In genomic region chr3:135273047-135273446, GRCm38 (mm10) we compare ENCODE assay signal across 20 mouse cellular contexts. TPM values are rescaled to one million over a fixed set of nuclear protein-coding genes. Genes with fewer than 3 reads are reported as not detected.
"Had no signal": no experiment of that assay in that cellular context is flagged by ENCODE, and none has a peak within 500 bp of the region (broad histone marks: within the 10 kb centered on the region; RNA-seq: fewer than 3 reads in every experiment).

No protein-coding gene starts in this region.

- H3K4me1 ChIP-seq: intestine, embryonic 15.5 days; kidney, embryonic 15.5 days; limb, embryonic 12.5 days; limb, embryonic 15.5 days; neural tube, embryonic 12.5 days; neural tube, embryonic 15.5 days; stomach, embryonic 15.5 days had no signal

- ATAC-seq: liver, postnatal 0 days had no signal

- H3K4me3 ChIP-seq: intestine, embryonic 15.5 days; kidney, embryonic 15.5 days; limb, embryonic 12.5 days; limb, embryonic 15.5 days; neural tube, embryonic 12.5 days; neural tube, embryonic 15.5 days; stomach, embryonic 15.5 days had no signal

- H3K36me3 ChIP-seq: neural tube, embryonic 15.5 days had no signal

- H3K9ac ChIP-seq: intestine, embryonic 15.5 days; kidney, embryonic 15.5 days; limb, embryonic 12.5 days; limb, embryonic 15.5 days; liver, embryonic 14.5 days; liver, postnatal 0 days; neural tube, embryonic 12.5 days; neural tube, embryonic 15.5 days; stomach, embryonic 15.5 days had no signal

- H3K27me3 ChIP-seq: intestine, embryonic 15.5 days; kidney, embryonic 15.5 days; limb, embryonic 12.5 days; limb, embryonic 15.5 days; neural tube, embryonic 12.5 days; neural tube, embryonic 15.5 days; stomach, embryonic 15.5 days had no signal

- H3K9me3 ChIP-seq: intestine, embryonic 15.5 days; kidney, embryonic 15.5 days; limb, embryonic 12.5 days; limb, embryonic 15.5 days; neural tube, embryonic 12.5 days; neural tube, embryonic 15.5 days; stomach, embryonic 15.5 days had no signal

- H3K4me2 ChIP-seq: intestine, embryonic 15.5 days; kidney, embryonic 15.5 days; limb, embryonic 12.5 days; limb, embryonic 15.5 days; liver, embryonic 11.5 days; midbrain, embryonic 11.5 days; neural tube, embryonic 12.5 days; neural tube, embryonic 15.5 days; stomach, embryonic 15.5 days had no signal

- DNase-seq: kidney, adult 11 months; kidney, adult 8-10 months; layer of hippocampus, postnatal 36 days; liver, postnatal 0 days; right cerebral cortex, adult 18-20 months; right cerebral cortex, postnatal 14 days; right cerebral cortex, postnatal 4 days; spleen, adult 18-20 months; thymus, postnatal 25 days had no signal

- H3K27ac ChIP-seq: intestine, embryonic 15.5 days; kidney, embryonic 15.5 days; limb, embryonic 12.5 days; limb, embryonic 15.5 days; liver, embryonic 14.5 days; neural tube, embryonic 12.5 days; neural tube, embryonic 15.5 days; stomach, embryonic 15.5 days had no signal

RNA-seq across cellular contexts. Expression of gene Bdh2, which starts 8.0 kb away (rescaled TPM):
- total RNA-seq: megakaryocyte-erythroid progenitor cell, adult 5-6 weeks had no signal

RNA-seq across cellular contexts. Expression of gene Slc9b2, which starts 34.5 kb away (rescaled TPM):
- polyA plus RNA-seq: liver, postnatal 0 days had no signal
